Mouse (Mus musculus) cerebellum, adult 9-11 months (tissue): ENCODE measurements around the gene Rhou.
A peak's percentile ranks its signal among the peaks of the same experiment; 100 is the strongest.
"Not testable (repeated sequence)": the region's sequence is repeated elsewhere in the genome, so short reads cannot be mapped to it uniquely, and the experiment has no call there.

Experiments used
- DNase-seq: peaks from one replicate; pipeline ENCODE4 v3.0.0; 2022

The Rhou gene

GRCm38 (mm10) chr8:123653308-123653993, at the start of gene Rhou:
Rhou (plus strand) TSS chr8:123653929.
- DNase-seq, result peak; percentile 92

DNA sequence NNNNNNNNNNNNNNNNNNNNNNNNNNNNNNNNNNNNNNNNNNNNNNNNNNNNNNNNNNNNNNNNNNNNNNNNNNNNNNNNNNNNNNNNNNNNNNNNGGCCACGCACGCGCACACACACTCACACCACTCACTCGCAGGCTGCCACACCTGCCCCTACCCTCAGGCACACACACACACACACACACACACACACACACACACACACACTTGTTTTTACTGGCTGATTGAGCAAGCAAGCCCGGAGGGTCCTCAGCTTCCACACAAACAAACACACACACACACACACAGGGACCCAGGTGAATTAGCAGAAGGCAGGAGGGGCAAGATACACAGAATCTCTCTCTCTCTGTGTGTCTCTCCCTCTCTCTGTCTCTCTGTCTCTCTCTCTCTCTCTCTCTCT, 41.1 kb upstream of the Rhou start:
- not testable (repeated sequence) for DNase-seq

GRCm38 (mm10) chr8:123623523-123623922, 30.2 kb upstream of the Rhou start:
- DNase-seq, result not testable (repeated sequence)

GRCm38 (mm10) chr8:123624274-123624673, 29.5 kb upstream of the Rhou start:
- no peak for DNase-seq

GRCm38 (mm10) chr8:123624702-123625101, 29.0 kb upstream of the Rhou start:
- DNase-seq, result no peak

DNA sequence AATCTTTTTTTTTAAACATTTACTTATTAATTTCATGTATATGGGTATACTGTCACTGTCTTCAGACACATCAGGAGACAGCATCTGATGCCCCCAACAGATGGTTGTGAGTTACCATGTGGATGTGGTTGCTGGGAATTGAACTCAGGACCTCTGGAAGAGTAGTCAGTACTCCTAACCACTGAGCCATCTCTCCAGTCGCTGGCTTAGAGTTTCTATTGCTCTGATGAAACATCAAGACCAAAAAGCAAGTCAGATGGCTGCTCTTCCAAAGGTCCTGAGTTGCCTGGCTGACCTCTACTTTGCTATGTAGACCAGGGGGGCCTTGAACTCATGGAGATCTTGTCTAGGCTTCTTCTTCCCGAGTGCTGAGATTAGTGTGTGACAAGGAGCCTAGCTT, 28.0 kb upstream of the Rhou start:
- no peak for DNase-seq

DNA sequence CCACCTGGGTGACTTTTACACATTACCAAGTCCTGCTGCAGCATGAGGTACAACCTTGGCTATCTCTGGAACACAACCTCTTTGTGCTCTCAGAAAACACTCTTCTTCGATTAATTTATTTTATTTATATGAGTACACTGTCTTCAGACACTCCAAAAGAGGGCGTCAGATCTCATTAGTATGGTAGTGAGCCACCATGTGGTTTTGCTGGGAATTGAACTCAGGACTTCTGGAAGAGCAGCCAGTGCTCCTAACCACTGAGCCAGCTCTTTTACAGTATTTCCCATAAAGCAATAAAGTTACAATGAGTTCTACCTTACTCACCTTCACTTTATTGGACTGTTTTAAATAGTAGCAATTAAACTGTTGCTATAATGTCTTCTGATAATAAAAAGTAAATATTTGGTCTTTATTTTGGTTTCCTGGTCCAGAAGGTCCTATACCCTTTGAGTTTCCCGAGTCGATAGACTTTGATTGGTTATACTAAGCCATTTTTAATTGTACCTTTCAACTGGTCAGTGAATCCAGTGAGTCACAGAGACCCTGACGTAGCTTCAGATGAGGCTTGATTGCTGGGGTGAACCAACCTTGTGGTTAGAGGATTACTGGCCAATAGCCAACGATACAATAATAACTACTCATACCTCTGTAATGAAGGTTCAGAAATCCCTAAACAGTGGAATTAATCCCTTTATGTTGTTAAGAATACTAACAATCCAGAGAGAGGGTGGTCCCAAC, 26.1 kb upstream of the Rhou start:
- no peak for DNase-seq

DNA sequence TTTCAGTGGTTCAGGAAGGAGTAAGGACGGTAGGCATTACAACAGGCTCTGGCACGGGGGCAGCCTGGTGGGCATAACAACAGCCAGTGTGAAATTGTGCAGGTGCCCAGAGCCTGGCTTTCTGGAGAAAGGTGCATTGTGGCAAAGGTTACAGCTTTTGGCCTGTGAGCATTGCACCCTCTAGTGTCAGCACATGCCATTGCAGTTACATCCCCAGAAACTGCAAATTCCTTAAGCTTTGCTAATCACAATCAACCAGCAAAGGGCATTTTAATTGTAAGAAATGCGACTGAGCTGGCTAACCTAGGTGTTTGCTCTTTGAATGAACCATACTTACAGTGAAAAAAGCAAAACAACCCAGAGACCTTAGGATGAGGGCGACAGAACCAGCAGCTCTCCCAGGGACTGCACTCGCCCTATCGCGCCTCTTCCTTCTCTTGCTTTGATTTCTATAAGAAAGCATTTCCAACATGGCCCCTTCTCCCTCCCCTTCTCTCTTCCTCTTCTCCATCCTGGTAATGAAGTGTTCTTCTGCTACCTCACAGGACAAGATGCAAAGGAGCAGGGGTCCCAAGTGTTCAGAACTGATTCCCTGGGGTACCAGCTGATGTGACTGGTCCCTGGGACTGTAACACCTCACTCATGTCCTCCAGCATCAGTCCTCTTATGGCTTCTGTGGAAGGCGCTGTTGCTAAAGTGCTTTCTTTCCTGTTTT, 25.3 kb upstream of the Rhou start:
- DNase-seq, result peak; percentile 50

DNA sequence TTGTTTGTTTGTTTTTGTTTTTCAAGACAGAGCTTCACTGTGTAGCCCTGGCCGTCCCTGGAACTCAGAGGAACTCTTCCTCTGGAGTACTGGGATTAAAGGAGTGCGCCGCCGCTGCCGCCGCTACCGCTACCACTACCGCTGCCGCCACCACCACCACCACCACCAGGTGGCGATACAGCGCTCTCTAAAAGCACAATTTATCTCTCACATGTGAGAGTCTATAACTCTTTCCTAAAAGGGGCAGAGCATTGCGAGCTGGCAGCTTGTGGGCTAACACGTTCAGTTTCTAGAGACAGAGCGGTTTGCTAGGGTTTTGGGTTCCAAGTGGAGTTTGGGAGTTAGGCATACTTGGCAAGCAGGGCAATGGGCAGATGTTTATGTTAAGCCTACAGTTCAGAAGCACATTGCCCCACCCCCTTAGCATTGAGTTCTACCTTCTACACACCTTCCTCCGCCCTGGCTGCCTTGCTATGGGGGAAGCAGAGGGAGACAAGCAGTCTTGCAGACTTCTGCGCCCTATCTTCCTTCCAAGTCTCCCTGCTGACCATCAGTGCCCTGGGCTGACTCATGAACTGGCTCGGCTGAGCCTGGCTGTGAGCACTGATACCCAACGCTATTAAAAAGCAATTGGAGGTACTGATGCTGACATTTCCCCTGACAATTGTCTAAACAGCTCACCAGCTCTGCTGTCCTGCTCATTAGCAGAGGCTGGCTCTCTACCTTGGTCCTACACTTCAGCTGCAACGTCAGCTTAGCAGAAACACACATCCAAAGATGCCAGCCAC, 24.6 kb upstream of the Rhou start:
- peak; percentile 60 for DNase-seq

DNA sequence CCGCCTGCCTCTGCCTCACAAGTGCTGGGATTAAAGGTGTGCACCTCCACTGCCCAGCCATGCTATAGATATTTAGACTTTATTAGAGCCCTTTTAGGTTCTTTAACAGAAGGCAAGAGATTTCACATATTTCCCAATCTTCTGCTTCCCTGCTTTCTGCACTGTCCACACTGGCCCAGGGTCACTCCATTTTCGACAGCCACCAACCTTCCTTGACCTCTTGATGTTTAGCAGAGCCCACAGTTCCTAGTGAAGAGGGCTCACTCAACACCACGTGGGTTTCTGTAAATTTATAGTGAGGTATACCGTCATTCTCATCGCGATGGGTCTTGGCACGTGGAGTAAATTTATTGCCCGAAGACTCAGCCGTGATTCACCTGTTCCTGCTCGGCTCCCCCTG, 23.7 kb upstream of the Rhou start:
- no peak for DNase-seq

GRCm38 (mm10) chr8:123630841-123631251, 22.9 kb upstream of the Rhou start:
- no peak for DNase-seq

- not testable (repeated sequence) for DNase-seq
Measured at GRCm38 (mm10) chr8:123631746-123632145, 22.0 kb upstream of the Rhou start.

DNA sequence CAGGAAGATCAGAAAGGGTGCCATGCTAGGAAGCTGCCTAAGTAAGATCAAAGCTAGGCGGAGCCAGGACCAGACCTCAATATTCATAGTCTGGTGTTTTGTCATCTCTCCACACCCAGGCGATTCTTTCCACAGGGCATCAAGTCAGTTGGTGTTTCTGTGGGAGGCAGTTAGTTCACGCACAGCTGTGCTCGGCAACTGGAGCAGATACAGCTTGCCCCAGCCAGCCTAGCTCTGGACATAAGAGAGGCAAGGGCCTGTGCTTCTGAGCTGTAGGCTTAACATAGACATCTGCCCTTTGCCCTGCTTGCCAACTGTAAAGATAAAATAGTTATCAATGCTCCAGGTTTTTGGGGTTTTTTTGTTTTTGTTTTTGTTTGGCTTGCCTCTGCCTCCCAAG, 21.5 kb upstream of the Rhou start:
- no peak for DNase-seq

GRCm38 (mm10) chr8:123633801-123634200, 19.9 kb upstream of the Rhou start:
- DNase-seq, result no peak

GRCm38 (mm10) chr8:123634395-123635131, 19.2 kb upstream of the Rhou start:
- no peak for DNase-seq

DNA sequence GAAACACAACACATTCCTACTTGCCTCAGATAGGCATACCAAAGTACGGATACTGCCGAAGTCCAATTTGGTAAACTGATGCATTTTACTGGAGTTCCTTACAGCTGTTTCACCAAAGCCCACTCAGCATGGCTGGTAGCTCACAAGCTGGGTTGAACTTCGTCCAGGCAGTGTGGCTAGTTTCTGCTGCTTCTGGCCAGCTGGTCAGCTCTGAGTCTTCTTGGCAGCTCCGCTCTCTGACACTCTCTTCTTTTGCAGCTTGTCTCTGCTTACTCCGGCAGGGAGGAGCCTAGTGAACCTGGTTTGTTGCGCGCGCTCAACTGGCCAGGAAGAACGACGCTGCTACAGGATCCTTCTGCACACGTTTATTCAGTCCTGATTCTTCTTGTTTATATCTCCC, 18.1 kb upstream of the Rhou start:
- no peak for DNase-seq

GRCm38 (mm10) chr8:123643330-123644051, 10.2 kb upstream of the Rhou start:
- peak; percentile 41 for DNase-seq

DNA sequence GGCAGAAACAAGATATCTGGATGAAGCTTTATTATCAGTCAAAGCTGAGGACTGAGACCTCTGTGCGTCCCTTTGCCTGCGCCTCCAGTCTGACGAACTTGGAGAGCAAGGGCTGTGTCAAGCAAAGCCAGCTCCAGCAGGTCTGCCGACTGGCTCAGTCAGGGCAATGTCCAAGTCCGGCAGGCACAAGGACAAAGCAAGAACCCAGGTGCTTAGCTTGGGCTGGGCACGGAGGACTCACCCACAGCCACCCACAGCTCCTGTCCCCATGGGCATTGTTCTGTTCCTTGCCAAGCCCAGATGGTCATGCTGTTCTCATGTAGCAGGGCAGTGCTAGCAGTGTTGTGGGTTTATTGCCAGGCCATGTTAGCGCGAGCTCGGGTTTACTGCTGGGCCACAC, 8.5 kb upstream of the Rhou start:
- DNase-seq, result no peak

DNA sequence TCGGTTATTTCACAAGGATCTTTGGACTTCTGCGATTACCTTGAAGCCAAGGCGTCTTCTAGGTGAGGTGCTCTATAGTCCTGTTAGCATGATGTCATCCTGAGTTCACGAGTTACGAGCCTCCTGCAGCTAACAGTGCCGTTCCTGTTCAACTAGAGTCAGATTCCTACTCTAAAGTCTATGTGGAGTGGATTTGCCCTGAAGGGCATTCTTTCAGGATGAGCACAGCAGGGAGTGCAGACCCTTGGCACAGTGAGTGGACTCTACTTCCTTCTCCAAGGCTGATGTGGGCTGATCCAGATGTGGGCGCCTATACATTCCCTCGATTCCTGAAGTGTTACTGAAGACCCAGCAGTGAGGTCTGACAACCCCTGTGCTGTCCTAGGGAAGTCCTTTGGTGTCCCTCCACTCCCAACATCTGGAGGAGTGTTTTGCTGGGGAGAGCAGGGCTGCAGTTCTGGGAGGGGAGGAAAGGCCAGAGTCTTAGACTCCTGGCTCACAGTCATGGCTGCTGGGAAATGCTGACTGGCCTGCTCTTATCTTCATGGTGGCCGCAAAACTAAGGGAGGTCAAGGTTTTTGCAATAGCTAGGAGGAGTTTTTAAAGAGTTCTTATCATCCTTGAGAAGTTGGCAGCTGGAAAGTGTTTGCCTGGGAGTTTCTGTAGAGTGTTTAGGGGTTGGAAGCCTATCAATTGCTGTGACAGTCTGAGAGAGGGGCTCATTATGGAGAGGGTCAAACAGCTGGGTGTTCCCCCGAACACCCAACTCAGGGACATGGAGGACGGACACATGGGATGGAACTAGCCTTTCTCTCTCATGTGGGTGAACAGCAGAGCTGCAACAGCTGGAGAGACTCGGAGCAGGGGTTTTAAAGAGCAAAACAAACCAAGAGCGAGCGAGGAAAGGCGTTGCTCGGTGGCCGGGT, 5.2 kb upstream of the Rhou start:
- no peak for DNase-seq

GRCm38 (mm10) chr8:123649483-123649882, 4.2 kb upstream of the Rhou start:
- no peak for DNase-seq
